Mouse (Mus musculus) retina, adult 2 months (tissue): ENCODE data around the gene Itgb3.
"Not testable (repeated sequence)": the region's sequence is repeated elsewhere in the genome, so short reads cannot be mapped to it uniquely, and the experiment has no call there.

Source experiments
- DNase-seq: peaks from one replicate; pipeline ENCODE4 v3.0.0-alpha.2; 2012; ENCODE audit warnings: low read depth, low spot score

The Itgb3 gene

GRCm38 (mm10) chr11:104607491-104608245 lies at the start of gene Itgb3:
Itgb3 (plus strand) TSS chr11:104608000.
- DNase-seq: peak; percentile 11

DNA sequence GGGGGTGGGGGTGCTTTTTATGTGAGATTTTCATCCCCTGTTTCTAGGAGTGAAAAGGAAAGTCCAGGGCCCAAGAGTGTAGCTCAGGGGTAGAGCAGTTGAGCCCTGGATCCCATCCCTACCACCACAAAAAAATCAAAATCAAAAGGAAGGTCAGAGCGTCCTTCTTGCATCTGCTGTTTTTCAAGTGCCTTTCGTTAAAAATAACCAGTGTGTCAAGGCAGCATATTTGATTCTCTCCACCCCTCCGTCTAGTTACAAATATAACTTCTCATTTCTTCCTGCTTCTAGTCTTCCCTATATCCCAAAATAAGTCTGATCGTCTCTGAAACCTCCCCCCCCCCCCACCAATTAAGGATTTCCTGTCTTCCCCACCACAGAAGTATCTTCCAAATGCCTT lies 49.7 kb upstream of the Itgb3 start:
- no peak for DNase-seq

GRCm38 (mm10) chr11:104558651-104559403 lies 49.0 kb upstream of the Itgb3 start:
- DNase-seq: no peak

DNA sequence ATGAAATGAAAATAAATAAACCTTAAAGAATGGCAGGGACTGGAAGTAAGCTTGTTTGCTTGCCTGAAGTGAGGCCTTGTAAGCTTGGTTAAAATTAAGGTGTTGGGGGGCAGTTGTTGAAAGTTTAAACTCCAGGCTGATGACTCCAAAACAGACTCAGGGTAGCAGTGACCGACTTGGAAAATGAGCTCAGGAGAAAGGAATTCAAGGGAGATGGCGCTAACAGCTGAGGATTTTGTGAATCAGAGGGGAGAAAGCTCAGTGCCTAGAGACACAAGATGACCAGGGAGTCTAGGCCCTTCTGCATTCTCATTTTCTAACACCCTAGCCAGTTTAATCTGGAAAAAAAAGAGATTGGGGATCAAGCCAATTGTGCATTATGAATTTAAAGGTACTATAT lies 46.8 kb upstream of the Itgb3 start:
- no peak for DNase-seq

- DNase-seq: no peak
Measured at GRCm38 (mm10) chr11:104563496-104563895, 44.3 kb upstream of the Itgb3 start.

DNA sequence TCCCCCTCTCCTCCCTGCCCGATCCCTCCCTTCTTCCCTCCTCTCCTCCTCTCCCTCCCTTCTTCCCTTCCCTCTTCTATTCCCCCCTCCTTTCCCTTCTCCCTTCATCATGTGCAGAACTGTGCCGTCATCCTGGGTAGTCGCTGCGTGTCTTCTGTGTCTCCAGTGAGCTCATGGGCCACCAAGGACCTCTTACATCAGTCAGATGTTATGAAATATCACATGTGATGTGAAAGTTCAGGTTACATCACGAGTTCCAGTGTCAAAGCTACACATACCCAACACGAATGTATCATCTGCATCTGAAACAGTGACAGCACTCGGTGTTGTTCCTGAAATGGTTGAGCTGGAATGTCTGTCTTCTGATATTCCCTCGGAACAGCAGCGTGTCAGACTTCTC lies 42.6 kb upstream of the Itgb3 start:
- DNase-seq: no peak

DNA sequence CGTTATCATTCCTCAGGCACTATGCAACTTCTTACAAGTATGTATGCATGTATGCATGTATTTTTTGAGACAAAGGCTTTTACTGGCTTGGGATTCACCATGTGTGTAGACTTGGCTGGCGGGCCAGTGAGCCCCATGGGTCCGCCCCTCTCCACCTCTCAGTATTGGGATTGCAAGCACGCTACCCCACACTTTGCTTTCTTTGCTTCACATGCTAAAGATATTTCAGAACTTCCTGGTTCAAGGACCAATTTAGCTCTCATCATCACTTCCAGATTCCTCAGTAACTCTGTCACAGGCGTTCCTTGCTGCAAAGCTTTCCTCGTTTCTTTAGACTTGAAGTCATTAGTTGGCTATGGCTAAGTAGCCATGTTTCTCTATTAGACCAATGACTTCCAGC lies 41.7 kb upstream of the Itgb3 start:
- no peak for DNase-seq

DNA sequence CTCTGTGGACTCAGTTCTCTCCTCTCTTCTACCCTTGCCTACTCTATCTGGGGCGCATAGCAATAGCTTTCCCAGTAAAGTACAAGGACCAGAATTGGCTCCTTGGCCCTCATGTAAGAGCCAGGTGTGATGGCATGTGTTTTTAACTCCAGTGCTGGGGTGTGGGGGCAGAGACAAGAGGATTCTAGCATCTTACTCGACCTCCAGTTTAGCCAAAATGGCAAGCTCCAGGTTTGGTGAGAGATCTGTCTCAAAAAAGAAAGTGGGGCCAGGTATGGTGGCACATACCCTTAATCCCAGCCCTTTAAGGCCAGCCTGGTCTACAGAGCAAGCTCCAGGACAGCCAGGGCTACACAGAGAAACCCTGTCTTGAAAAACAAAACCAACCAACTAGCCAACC lies 41.0 kb upstream of the Itgb3 start:
- DNase-seq: no peak

GRCm38 (mm10) chr11:104567736-104568135 lies 40.1 kb upstream of the Itgb3 start:
- no peak for DNase-seq

- DNase-seq: no peak
Measured at GRCm38 (mm10) chr11:104568326-104568725, 39.5 kb upstream of the Itgb3 start.

DNA sequence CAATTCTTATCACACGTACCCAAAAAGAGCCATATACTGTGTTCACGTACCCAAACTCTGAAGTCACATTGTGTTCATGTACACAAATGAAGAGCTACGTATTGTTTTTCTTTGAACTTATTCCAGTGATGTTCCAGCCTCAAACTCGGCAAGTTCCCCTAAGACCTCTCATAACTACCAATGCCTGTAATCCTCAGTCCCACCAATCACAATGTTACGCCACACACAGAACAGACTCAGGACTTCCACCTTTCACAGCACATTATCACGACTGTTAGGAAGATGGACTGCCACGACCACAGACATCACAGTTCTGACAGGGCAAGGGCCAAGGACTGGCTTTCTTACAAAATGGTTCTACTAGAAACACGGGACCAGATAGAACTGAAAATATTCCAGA lies 37.3 kb upstream of the Itgb3 start:
- not testable (repeated sequence) for DNase-seq

DNA sequence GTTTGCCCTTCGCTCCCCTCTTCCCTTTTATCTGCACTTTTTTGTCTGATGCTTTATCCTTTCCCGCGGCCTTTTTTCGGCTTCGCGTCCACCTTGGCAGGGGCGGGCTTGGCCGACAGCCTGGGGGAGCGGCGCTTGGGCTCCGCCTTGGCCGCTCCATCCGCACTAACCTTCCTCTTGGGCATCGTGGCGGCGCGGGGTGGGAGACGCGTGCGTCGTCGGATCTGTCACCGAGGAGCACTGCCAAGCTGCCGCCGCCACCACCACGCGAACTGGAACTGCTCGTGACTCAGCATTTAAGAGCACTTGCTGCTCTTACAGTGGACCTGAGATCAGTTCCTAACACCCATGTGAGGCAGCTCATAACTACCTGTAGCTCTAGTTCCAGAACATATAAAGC lies 36.4 kb upstream of the Itgb3 start:
- not testable (repeated sequence) for DNase-seq

- no peak for DNase-seq
Measured at GRCm38 (mm10) chr11:104572091-104572490, 35.7 kb upstream of the Itgb3 start.

GRCm38 (mm10) chr11:104572566-104572965 lies 35.2 kb upstream of the Itgb3 start:
- no peak for DNase-seq

DNA sequence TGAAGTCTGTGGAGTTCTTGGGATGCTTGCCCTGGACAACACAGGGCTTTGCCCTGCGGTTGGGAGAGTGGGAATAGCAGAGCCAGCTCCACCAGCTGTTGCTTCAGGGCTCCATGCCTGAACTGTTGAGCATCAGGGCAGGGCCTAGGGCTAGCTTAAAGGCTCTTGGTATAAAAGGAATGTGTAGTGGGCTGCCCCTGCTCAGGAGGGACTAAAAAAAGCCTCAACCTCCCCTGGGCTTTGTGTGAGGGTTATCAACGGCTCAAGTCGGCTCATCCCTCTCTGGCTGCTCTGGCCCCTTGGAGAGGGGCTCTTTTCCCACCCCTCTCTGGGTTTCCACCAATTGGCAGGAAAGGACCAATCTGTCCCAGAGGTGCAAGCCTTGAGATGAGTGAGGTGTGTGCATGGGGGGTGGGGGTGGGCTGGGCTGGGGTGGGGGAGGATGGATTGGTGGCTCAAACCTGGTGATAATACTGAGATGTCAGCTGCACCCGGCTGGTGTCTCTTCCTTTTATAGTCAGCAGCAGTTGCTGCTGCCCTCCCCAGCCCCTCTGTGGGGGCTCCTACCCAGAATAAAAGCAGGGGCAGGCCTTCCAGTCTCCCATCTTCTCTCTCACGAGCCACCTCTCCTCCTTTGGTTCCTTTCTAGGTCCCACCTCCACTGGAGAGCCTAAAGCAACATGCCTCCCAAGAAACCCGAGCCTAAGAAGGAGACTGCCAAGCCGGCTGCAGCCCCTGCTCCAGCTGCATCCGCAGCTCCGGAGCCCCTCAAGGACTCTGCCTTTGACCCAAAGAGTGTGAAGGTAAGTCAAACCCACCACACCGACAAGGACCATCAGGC lies 30.8 kb upstream of the Itgb3 start:
- DNase-seq: no peak

DNA sequence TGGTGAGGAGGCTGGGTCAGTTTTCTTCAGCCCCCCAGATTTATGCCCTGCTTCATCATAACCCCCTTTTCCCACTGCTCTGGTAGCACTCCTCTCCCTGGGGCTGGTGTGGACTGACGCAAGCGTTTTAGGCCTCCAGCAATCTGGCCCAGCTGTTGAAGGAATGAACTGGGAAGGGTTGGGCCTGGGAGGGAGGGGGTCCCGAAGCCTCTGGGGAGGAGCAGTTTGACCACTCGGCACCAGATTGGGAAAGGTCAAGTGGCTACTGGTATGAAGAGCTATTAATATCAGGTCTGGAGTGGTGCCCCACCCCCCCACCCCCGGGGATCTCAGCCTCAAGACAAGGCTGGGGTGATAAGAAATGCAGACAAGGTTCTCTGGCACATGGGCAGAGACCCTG lies 29.7 kb upstream of the Itgb3 start:
- DNase-seq: no peak

- DNase-seq: no peak
Measured at GRCm38 (mm10) chr11:104579084-104579483, 28.7 kb upstream of the Itgb3 start.

- DNase-seq: no peak
Measured at GRCm38 (mm10) chr11:104579575-104579974, 28.2 kb upstream of the Itgb3 start.

GRCm38 (mm10) chr11:104580091-104580490 lies 27.7 kb upstream of the Itgb3 start:
- DNase-seq: no peak

DNA sequence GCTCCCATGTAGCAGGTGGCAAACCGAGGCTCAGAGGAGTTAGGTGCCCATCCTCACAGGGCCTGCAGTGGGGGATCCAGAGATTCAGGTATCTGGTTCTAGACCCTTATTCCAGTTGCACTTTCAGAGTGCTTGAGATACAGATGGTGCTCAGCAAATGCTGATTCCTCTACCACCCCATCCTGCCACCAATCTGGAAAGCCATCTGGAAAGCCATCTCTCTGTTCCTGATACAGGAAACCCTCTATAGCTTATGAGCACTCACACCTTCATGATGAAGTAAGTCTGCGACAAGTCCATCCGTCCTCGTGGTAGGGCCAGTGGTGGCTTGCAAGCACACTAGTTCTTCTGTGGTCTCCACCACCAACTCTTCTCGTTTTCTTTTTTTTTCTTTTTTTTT lies 27.2 kb upstream of the Itgb3 start:
- DNase-seq: no peak

DNA sequence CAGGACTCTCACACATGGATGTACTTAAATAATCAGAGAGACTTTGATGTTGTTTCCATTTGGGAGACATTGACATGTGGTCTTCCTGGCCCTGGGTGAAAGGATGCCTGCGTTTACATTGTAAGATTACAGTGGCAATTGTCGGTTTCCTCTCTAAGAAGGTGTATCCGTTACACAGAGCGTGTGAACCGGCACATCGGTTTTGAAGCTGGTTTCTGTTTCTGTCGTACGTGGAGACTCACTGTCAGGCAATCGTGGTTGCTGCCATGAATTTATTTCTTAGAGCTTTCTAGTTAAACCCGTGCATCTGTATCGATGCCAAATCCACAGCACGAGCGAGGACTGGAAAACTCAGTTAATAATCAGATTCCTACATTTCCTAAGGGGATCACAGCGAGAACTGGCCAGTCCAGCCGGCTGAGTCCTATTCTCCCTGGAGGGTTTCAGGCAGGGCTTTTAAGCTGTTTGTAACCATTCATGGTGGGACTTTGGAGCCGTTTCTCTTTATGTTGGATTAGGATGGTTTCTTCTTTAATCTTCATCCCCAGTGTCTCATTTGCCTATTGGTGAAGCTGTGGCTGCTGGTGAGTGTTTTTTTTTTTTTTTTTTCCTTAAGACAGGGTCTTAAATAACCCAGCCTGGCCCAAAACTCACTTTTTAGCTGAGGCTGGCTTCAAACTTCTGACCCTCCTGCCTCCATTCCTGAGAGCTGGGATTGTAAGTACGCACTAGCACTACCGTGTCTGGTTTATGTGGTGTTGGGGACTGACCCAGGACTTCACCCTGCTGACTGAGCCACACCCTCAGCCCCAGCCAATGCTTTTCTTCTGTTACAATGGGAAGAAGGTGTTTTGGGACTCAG lies 26.1 kb upstream of the Itgb3 start:
- no peak for DNase-seq

DNA sequence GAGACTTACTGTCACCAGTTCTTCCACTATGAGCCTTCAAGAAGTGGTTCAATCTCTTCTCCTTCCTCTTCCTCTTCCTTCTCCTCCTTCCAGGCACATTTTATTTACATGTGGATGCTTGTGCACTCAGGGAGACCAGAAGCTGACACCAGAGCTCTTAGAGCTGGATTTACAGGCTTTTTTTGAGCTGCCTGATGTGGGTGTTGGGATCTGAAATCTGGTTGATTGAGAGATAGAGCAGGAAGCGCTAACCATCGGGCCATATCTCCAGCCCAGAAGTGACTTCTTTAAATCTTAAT lies 25.5 kb upstream of the Itgb3 start:
- no peak for DNase-seq
